Mouse (Mus musculus) A20 (cell line): ENCODE results near the gene Mpig6b.

Source experiments
- DNase-seq: peaks from one replicate; pipeline ENCODE4 v3.0.0-alpha.2; 2011; ENCODE audit warnings: low read depth, low spot score

Gene Mpig6b

GRCm38 (mm10) chr17:35017706-35018030 lies 48.3 kb downstream of the Mpig6b start:
- no peak for DNase-seq

GRCm38 (mm10) chr17:35016791-35017705 lies 48.9 kb downstream of the Mpig6b start:
- peak; percentile 51 for DNase-seq

GRCm38 (mm10) chr17:35016376-35016775 lies 49.6 kb downstream of the Mpig6b start, which contains the start of gene Vwa7:
Gene Vwa7 (plus strand): TSS chr17:35016579.
- DNase-seq = no peak

GRCm38 (mm10) chr17:35015296-35015695 lies 50.7 kb downstream of the Mpig6b start:
- no peak for DNase-seq

- no peak for DNase-seq
Measured at GRCm38 (mm10) chr17:35013221-35013620, 52.8 kb downstream of the Mpig6b start.
